Comparison of ENCODE assay signal across 9 mouse cellular contexts in genomic region chr10:89532929-89533727, GRCm38 (mm10). TPM values are rescaled to one million over a fixed set of nuclear protein-coding genes. Genes with fewer than 3 reads are reported as not detected.
DNase-seq lines count a peak whose midpoint lies in the region; ATAC-seq and TF ChIP-seq lines count a peak whose summit lies in the region.
"Had no signal": no experiment of that assay in that cellular context is flagged by ENCODE, and none has a peak within 500 bp of the region (broad histone marks: within the 10 kb centered on the region; RNA-seq: fewer than 3 reads in every experiment).

Gene Nr1h4, minus strand, starts transcription at chr10:89533585.

- DNase-seq in gastrocnemius, adult 2 months: peak; percentile 28
- no peak for DNase-seq in gastrocnemius, postnatal 25 days
- peak; percentile 87 for DNase-seq in adrenal gland, postnatal 10 days
- DNase-seq in liver: peak; percentile 21
- no peak for DNase-seq in spleen, postnatal 10 days (ENCODE audit: low spot score in 2 of 2)
- DNase-seq in spleen, adult 12 weeks (ENCODE audit: low spot score): no peak

- peak within 1 kb of the TSS; percentile 43 for H3K4me2 ChIP-seq in heart, embryonic 13.5 days
- H3K4me2 ChIP-seq: embryonic facial prominence, embryonic 13.5 days had no signal

- no peak within 1 kb of the TSS for H3K4me3 ChIP-seq in gastrocnemius, adult 2 months
- peak within 1 kb of the TSS; percentile 18 for H3K4me3 ChIP-seq in heart, embryonic 13.5 days
- H3K4me3 ChIP-seq: embryonic facial prominence, embryonic 13.5 days had no signal

- no peaks in the 10 kb centered on the region for H3K36me3 ChIP-seq in heart, embryonic 13.5 days
- H3K36me3 ChIP-seq: embryonic facial prominence, embryonic 13.5 days had no signal

- no peak for ATAC-seq in heart, embryonic 13.5 days (ENCODE audit: extremely low read depth, insufficient number of reproducible peaks, low FRiP score, low TSS enrichment)
- ATAC-seq in monocyte, adult 5-6 weeks (replicated peaks; ENCODE audit: insufficient number of reproducible peaks, low FRiP score, low TSS enrichment, poor library complexity, severe bottlenecking): no peak

- peaks cover 48% of the 10 kb centered on the region for H3K4me1 ChIP-seq in heart, embryonic 13.5 days

- peak within 1 kb of the TSS; percentile 45 for H3K9ac ChIP-seq in heart, embryonic 13.5 days
- H3K9ac ChIP-seq: embryonic facial prominence, embryonic 13.5 days had no signal

- 48% methylated on average over 17 of the region's 17 CpGs for WGBS in heart, embryonic 13.5 days

- H3K9me3 ChIP-seq in heart, embryonic 13.5 days: no peaks in the 10 kb centered on the region
- H3K9me3 ChIP-seq: embryonic facial prominence, embryonic 13.5 days had no signal

- intact Hi-C loops in gastrocnemius, adult 2 months (cut with DNase I): no loop called here

- no peak for TF ChIP-seq CTCF in gastrocnemius, adult 2 months (IDR thresholded peaks at IDR 0.05)

- H3K27me3 ChIP-seq in heart, embryonic 13.5 days (replicated peaks): no peaks in the 10 kb centered on the region
- H3K27me3 ChIP-seq: embryonic facial prominence, embryonic 13.5 days had no signal

- H3K27ac ChIP-seq in gastrocnemius, adult 2 months: no peak within 1 kb of the TSS
- H3K27ac ChIP-seq in heart, embryonic 13.5 days (replicated peaks): peak within 1 kb of the TSS; percentile 61
- H3K27ac ChIP-seq: embryonic facial prominence, embryonic 13.5 days had no signal

RNA-seq across cellular contexts. Expression of gene Nr1h4, which starts in this region (rescaled TPM):
- total RNA-seq in gastrocnemius, adult 2 months (2021): under 1 TPM in 1 of 2 experiments, not detected in 1; 0.25 TPM
- total RNA-seq in gastrocnemius, postnatal 25 days (2021): not detected
- total RNA-seq in adrenal gland, postnatal 10 days (2021): 10 to 100 TPM; 14.5 to 19.2 TPM
- polyA plus RNA-seq in heart, embryonic 13.5 days (2015; fragmentation: Nextera tagmentation; extraction: Ambion mirVana): 1.2 TPM in 2 replicates
- not detected in 3 replicates for total RNA-seq in monocyte, adult 5-6 weeks (2017)
- polyA plus RNA-seq: embryonic facial prominence, embryonic 13.5 days had no signal

Comparison
In these comparisons a context has a peak if more than half of its experiments do, and no peak if none do; other contexts are left out.
1. RNA of gene Nr1h4 (total RNA-seq): 14.5 to 19.2 TPM in adrenal gland, postnatal 10 days; 0.25 TPM in gastrocnemius, adult 2 months, not detected in gastrocnemius, postnatal 25 days and not detected in monocyte, adult 5-6 weeks; every median in the first group is over 10 times any median in the second.
2. Peak in DNase-seq in gastrocnemius, adult 2 months; RNA of the gene not detected or under 1 TPM.
3. DNase-seq: peak in adrenal gland, postnatal 10 days (single experiment) and liver (single experiment); none in gastrocnemius, postnatal 25 days (single experiment), spleen, postnatal 10 days (0 of 2) and spleen, adult 12 weeks (single experiment).